Mouse (Mus musculus): ENCODE measurements around the gene Adra2a.

Gene Adra2a

GRCm38 (mm10) chr19:54043851-54044250 is at the start of gene Adra2a:
Adra2a (plus strand) TSS chr19:54044151.
- DNase-seq: no peak

- DNase-seq: peak in 1 of 2 experiments; percentile 41
These were observed 49.7 kb upstream of the Adra2a start for GRCm38 (mm10) chr19:53994276-53994675.

GRCm38 (mm10) chr19:54010973-54011372 is 33.0 kb upstream of the Adra2a start:
- no peak for DNase-seq

- DNase-seq: no peak
These were observed 29.0 kb upstream of the Adra2a start for GRCm38 (mm10) chr19:54014999-54015398.

GRCm38 (mm10) chr19:54015503-54015902 is 28.4 kb upstream of the Adra2a start:
- no peak for DNase-seq

- peak in 1 of 2 experiments; percentile 38 for DNase-seq
These were observed 8.9 kb upstream of the Adra2a start for GRCm38 (mm10) chr19:54035100-54035499.

- peak; percentile 49 to 54 for DNase-seq
These were observed 4.5 kb upstream of the Adra2a start for GRCm38 (mm10) chr19:54039441-54039840.

GRCm38 (mm10) chr19:54040356-54041028 is 3.5 kb upstream of the Adra2a start:
- DNase-seq: peak; percentile 61 to 65

GRCm38 (mm10) chr19:54041029-54041367 is 3.0 kb upstream of the Adra2a start:
- DNase-seq: peak; percentile 50 to 60

- DNase-seq: peak; percentile 91 to 92
These were observed 788 bp downstream of the Adra2a start for GRCm38 (mm10) chr19:54044507-54045371.

- peak; percentile 43 to 46 for DNase-seq
These were observed 1.5 kb downstream of the Adra2a start for GRCm38 (mm10) chr19:54045412-54045811.

GRCm38 (mm10) chr19:54045931-54046683 is 2.2 kb downstream of the Adra2a start:
- peak; percentile 53 to 56 for DNase-seq

GRCm38 (mm10) chr19:54046684-54047070 is 2.7 kb downstream of the Adra2a start:
- peak; percentile 26 to 37 for DNase-seq

- DNase-seq: peak in 1 of 2 experiments; percentile 15
These were observed 3.6 kb downstream of the Adra2a start for GRCm38 (mm10) chr19:54047386-54048050.

- DNase-seq: no peak
These were observed 4.4 kb downstream of the Adra2a start for GRCm38 (mm10) chr19:54048161-54048885.

GRCm38 (mm10) chr19:54051651-54052050 is 7.7 kb downstream of the Adra2a start:
- DNase-seq: peak in 1 of 2 experiments; percentile 32

- DNase-seq: no peak
These were observed 11.9 kb downstream of the Adra2a start for GRCm38 (mm10) chr19:54055845-54056244.

GRCm38 (mm10) chr19:54068447-54068846 is 24.5 kb downstream of the Adra2a start:
- DNase-seq: no peak

GRCm38 (mm10) chr19:54070521-54070920 is 26.6 kb downstream of the Adra2a start:
- DNase-seq: no peak

- no peak for DNase-seq
These were observed 28.4 kb downstream of the Adra2a start for GRCm38 (mm10) chr19:54072233-54072800.

All from cerebellum, postnatal 10 days (tissue).